Mouse (Mus musculus): ENCODE measurements around the gene Rmnd5a.

Rmnd5a gene

GRCm38 (mm10) chr6:71442130-71442529 lies 1.7 kb upstream of the Rmnd5a start:
- DNase-seq (ENCODE audit: low read depth in 2 of 2, low spot score in 2 of 2), result no peak

GRCm38 (mm10) chr6:71441251-71441580 lies 779 bp upstream of the Rmnd5a start:
- DNase-seq (ENCODE audit: low read depth in 2 of 2, low spot score in 2 of 2), result no peak

GRCm38 (mm10) chr6:71440217-71440491 lies 283 bp downstream of the Rmnd5a start:
- DNase-seq (ENCODE audit: low read depth in 2 of 2, low spot score in 2 of 2), result no peak

GRCm38 (mm10) chr6:71439506-71440216 lies 776 bp downstream of the Rmnd5a start:
- DNase-seq (ENCODE audit: low read depth in 2 of 2, low spot score in 2 of 2), result peak; percentile 54 to 64

GRCm38 (mm10) chr6:71438070-71438469 lies 2.4 kb downstream of the Rmnd5a start:
- no peak for DNase-seq (ENCODE audit: low read depth in 2 of 2, low spot score in 2 of 2)

GRCm38 (mm10) chr6:71427996-71428725 lies 12.3 kb downstream of the Rmnd5a start:
- DNase-seq (ENCODE audit: low read depth in 2 of 2, low spot score in 2 of 2), result no peak

GRCm38 (mm10) chr6:71425681-71426080 lies 14.8 kb downstream of the Rmnd5a start:
- DNase-seq (ENCODE audit: low read depth in 2 of 2, low spot score in 2 of 2), result no peak

- DNase-seq (ENCODE audit: low read depth in 2 of 2, low spot score in 2 of 2), result peak in 1 of 2 experiments; percentile 38
Measured at GRCm38 (mm10) chr6:71423116-71423515, 17.3 kb downstream of the Rmnd5a start.

- no peak for DNase-seq (ENCODE audit: low read depth in 2 of 2, low spot score in 2 of 2)
Measured at GRCm38 (mm10) chr6:71422162-71422561, 18.3 kb downstream of the Rmnd5a start.

- no peak for DNase-seq (ENCODE audit: low read depth in 2 of 2, low spot score in 2 of 2)
Measured at GRCm38 (mm10) chr6:71420848-71421247, 19.6 kb downstream of the Rmnd5a start.

GRCm38 (mm10) chr6:71418874-71419273 lies 21.6 kb downstream of the Rmnd5a start:
- no peak for DNase-seq (ENCODE audit: low read depth in 2 of 2, low spot score in 2 of 2)

GRCm38 (mm10) chr6:71415446-71415845 lies 25.0 kb downstream of the Rmnd5a start:
- no peak for DNase-seq (ENCODE audit: low read depth in 2 of 2, low spot score in 2 of 2)

GRCm38 (mm10) chr6:71414624-71415023 lies 25.8 kb downstream of the Rmnd5a start:
- no peak for DNase-seq (ENCODE audit: low read depth in 2 of 2, low spot score in 2 of 2)

- DNase-seq (ENCODE audit: low read depth in 2 of 2, low spot score in 2 of 2), result peak; percentile 50 to 69
Measured at GRCm38 (mm10) chr6:71398829-71399609, 41.4 kb downstream of the Rmnd5a start.

GRCm38 (mm10) chr6:71396761-71397160 lies 43.7 kb downstream of the Rmnd5a start:
- no peak for DNase-seq (ENCODE audit: low read depth in 2 of 2, low spot score in 2 of 2)

- DNase-seq (ENCODE audit: low read depth in 2 of 2, low spot score in 2 of 2), result no peak
Measured at GRCm38 (mm10) chr6:71396016-71396415, 44.4 kb downstream of the Rmnd5a start.

- no peak for DNase-seq (ENCODE audit: low read depth in 2 of 2, low spot score in 2 of 2)
Measured at GRCm38 (mm10) chr6:71390496-71390895, 49.9 kb downstream of the Rmnd5a start.

GRCm38 (mm10) chr6:71381654-71382053 lies 58.8 kb downstream of the Rmnd5a start:
- DNase-seq (ENCODE audit: low read depth in 2 of 2, low spot score in 2 of 2), result peak; percentile 62 to 65

GRCm38 (mm10) chr6:71376711-71377110 lies 63.7 kb downstream of the Rmnd5a start:
- peak; percentile 53 to 64 for DNase-seq (ENCODE audit: low read depth in 2 of 2, low spot score in 2 of 2)

- DNase-seq (ENCODE audit: low read depth in 2 of 2, low spot score in 2 of 2), result no peak
Measured at GRCm38 (mm10) chr6:71374921-71375320, 65.5 kb downstream of the Rmnd5a start.

GRCm38 (mm10) chr6:71374311-71374829 lies 66.1 kb downstream of the Rmnd5a start:
- no peak for DNase-seq (ENCODE audit: low read depth in 2 of 2, low spot score in 2 of 2)

- peak in 1 of 2 experiments; percentile 62 for DNase-seq (ENCODE audit: low read depth in 2 of 2, low spot score in 2 of 2)
Measured at GRCm38 (mm10) chr6:71373249-71373775, 67.1 kb downstream of the Rmnd5a start, which contains the start of gene Cd8a. TSS of gene Cd8a (plus strand) at chr6:71373427.

Data from CD8-positive naive resting alpha-beta T cell, adult 2 months (primary cell).